Mouse (Mus musculus) pancreas, adult 10 weeks (tissue): ENCODE measurements around the gene Dvl2. TPM values are rescaled to one million over a fixed set of nuclear protein-coding genes. Genes with fewer than 3 reads are reported as not detected.

Experiments used
- polyA plus RNA-seq: library from polyadenylated mRNA; stranded (reverse); fragments of 350-450 nt; fragmentation: Illumina TruSeq; extraction: RNeasy Lipid Tissue Mini Kit (QIAGEN cat#74804); gene quantifications from one replicate; pipeline ENCODE4 v1.2.3, GENCODE M21; 2015; ENCODE audit warnings: low read depth, low replicate concordance; ENCODE audit not compliant: insufficient read depth

The Dvl2 gene
- polyA plus RNA-seq, result 6.6 TPM

GRCm38 (mm10) chr11:70000396-70000898 is at the start of gene Dvl2:
Gene Dvl2 (plus strand): TSS chr11:70000595.

GRCm38 (mm10) chr11:69964650-69965270 is 35.6 kb upstream of the Dvl2 start, which contains the start of gene Cldn7:
Gene Cldn7 (plus strand): TSS chr11:69964779.

GRCm38 (mm10) chr11:69981141-69981762 is 19.1 kb upstream of the Dvl2 start, which contains the start of gene Ctdnep1:
Gene Ctdnep1 (plus strand): TSS chr11:69981156.

GRCm38 (mm10) chr11:69982225-69982624 is 18.2 kb upstream of the Dvl2 start, which contains the start of gene Elp5:
Gene Elp5 (minus strand): TSS chr11:69982517.

GRCm38 (mm10) chr11:69990850-69991691 is 9.3 kb upstream of the Dvl2 start, which contains the start of gene Gabarap:
Gene Gabarap (plus strand): TSS chr11:69991143.

GRCm38 (mm10) chr11:69995391-69995960 is 4.9 kb upstream of the Dvl2 start, which contains the start of gene Phf23:
Gene Phf23 (plus strand): TSS chr11:69995777.

GRCm38 (mm10) chr11:70014880-70015558 is 14.6 kb downstream of the Dvl2 start, which contains the start of gene Acadvl:
Gene Acadvl (minus strand): TSS chr11:70015411.

GRCm38 (mm10) chr11:70016669-70017068 is 16.3 kb downstream of the Dvl2 start, which contains the start of gene Dlg4:
Gene Dlg4 (plus strand): TSS chr11:70016942.

GRCm38 (mm10) chr11:70053898-70054570 is 53.6 kb downstream of the Dvl2 start, which contains the start of gene Asgr1:
Gene Asgr1 (plus strand): TSS chr11:70054085.

Other genes starting within 250 kb of the Dvl2 start
- 11.2 TPM for gene Polr2a, start 242.0 kb upstream of the Dvl2 start, polyA plus RNA-seq
- not detected for gene Slc35g3, start 238.6 kb upstream of the Dvl2 start, polyA plus RNA-seq
- gene Zbtb4, start 234.7 kb upstream of the Dvl2 start, polyA plus RNA-seq, result 7.3 TPM
- 3.0 TPM for gene Chrnb1, start 204.7 kb upstream of the Dvl2 start, polyA plus RNA-seq
- 1.2 TPM for gene Fgf11, start 198.7 kb upstream of the Dvl2 start, polyA plus RNA-seq
- gene Tmem102, start 195.0 kb upstream of the Dvl2 start, polyA plus RNA-seq, result 1.6 TPM
- gene Gm39566, start 185.3 kb upstream of the Dvl2 start, polyA plus RNA-seq, result not detected
- gene Spem2, start 182.1 kb upstream of the Dvl2 start, polyA plus RNA-seq, result not detected
- gene Spem1, start 178.4 kb upstream of the Dvl2 start, polyA plus RNA-seq, result not detected
- 6.3 TPM for gene Nlgn2, start 162.8 kb upstream of the Dvl2 start, polyA plus RNA-seq
- gene Tmem256, start 162.1 kb upstream of the Dvl2 start, polyA plus RNA-seq, result 73.9 TPM
- 8.3 TPM for gene Plscr3, start 154.2 kb upstream of the Dvl2 start, polyA plus RNA-seq
- gene Tnk1, start 141.9 kb upstream of the Dvl2 start, polyA plus RNA-seq, result 6.0 TPM
- gene Tmem95, start 122.6 kb upstream of the Dvl2 start, polyA plus RNA-seq, result not detected
- gene Kctd11, start 119.2 kb upstream of the Dvl2 start, polyA plus RNA-seq, result 1.4 TPM
- gene Acap1, start 105.1 kb upstream of the Dvl2 start, polyA plus RNA-seq, result 0.87 TPM
- not detected for gene 2810408A11Rik, start 99.6 kb upstream of the Dvl2 start, polyA plus RNA-seq
- 12.3 TPM for gene Neurl4, start 99.5 kb upstream of the Dvl2 start, polyA plus RNA-seq
- gene Gps2, start 86.7 kb upstream of the Dvl2 start, polyA plus RNA-seq, result 25.1 TPM
- 133 TPM for gene Eif5a, start 78.6 kb upstream of the Dvl2 start, polyA plus RNA-seq
- 1.6 TPM for gene Ybx2, start 64.8 kb upstream of the Dvl2 start, polyA plus RNA-seq
- 3.1 TPM for gene Slc2a4, start 52.4 kb upstream of the Dvl2 start, polyA plus RNA-seq
- gene Cldn7, start 35.8 kb upstream of the Dvl2 start, polyA plus RNA-seq, result 21.0 TPM
- 42.3 TPM for gene Ctdnep1, start 19.4 kb upstream of the Dvl2 start, polyA plus RNA-seq
- gene Elp5, start 18.1 kb upstream of the Dvl2 start, polyA plus RNA-seq, result 22.5 TPM
- 186 TPM for gene Gabarap, start 9.5 kb upstream of the Dvl2 start, polyA plus RNA-seq
- gene Phf23, start 4.8 kb upstream of the Dvl2 start, polyA plus RNA-seq, result 15.8 TPM
- 25.2 TPM for gene Acadvl, start 14.8 kb downstream of the Dvl2 start, polyA plus RNA-seq
- gene Dlg4, start 16.3 kb downstream of the Dvl2 start, polyA plus RNA-seq, result 8.8 TPM
- gene Asgr1, start 53.5 kb downstream of the Dvl2 start, polyA plus RNA-seq, result not detected
- not detected for gene Asgr2, start 92.0 kb downstream of the Dvl2 start, polyA plus RNA-seq
- 8.1 TPM for gene Mgl2, start 129.7 kb downstream of the Dvl2 start, polyA plus RNA-seq
- 6.6 TPM for gene Clec10a, start 155.6 kb downstream of the Dvl2 start, polyA plus RNA-seq
- gene Slc16a11, start 212.2 kb downstream of the Dvl2 start, polyA plus RNA-seq, result 1.8 TPM
- 1.4 TPM for gene Slc16a13, start 220.5 kb downstream of the Dvl2 start, polyA plus RNA-seq
- 3.7 TPM for gene Bcl6b, start 229.2 kb downstream of the Dvl2 start, polyA plus RNA-seq
- gene 0610010K14Rik, start 237.3 kb downstream of the Dvl2 start, polyA plus RNA-seq, result 18.4 TPM
- 8.0 TPM for gene Gm21988, start 239.2 kb downstream of the Dvl2 start, polyA plus RNA-seq
- gene Rnasek, start 239.2 kb downstream of the Dvl2 start, polyA plus RNA-seq, result 80.2 TPM